Mouse (Mus musculus) brain, embryonic 18.5 days (tissue): Measurements from ENCODE around the gene Gm20388.

Experiments
- DNase-seq: peaks from one replicate; pipeline ENCODE4 v3.0.0-alpha.2; 2012; ENCODE audit warnings: low read depth, low spot score

The Gm20388 gene

GRCm38 (mm10) chr8:121376116-121376950 lies 1465.7 kb downstream of the Gm20388 start:
- no peak for DNase-seq

GRCm38 (mm10) chr8:121377680-121378079 lies 1467.0 kb downstream of the Gm20388 start:
- no peak for DNase-seq

GRCm38 (mm10) chr8:121379387-121379786 lies 1468.7 kb downstream of the Gm20388 start:
- DNase-seq = no peak

GRCm38 (mm10) chr8:121382583-121383241 lies 1472.1 kb downstream of the Gm20388 start:
- DNase-seq = peak; percentile 39

- DNase-seq = no peak
Observed at GRCm38 (mm10) chr8:121385540-121385939, 1474.9 kb downstream of the Gm20388 start.

- DNase-seq = no peak
Observed at GRCm38 (mm10) chr8:121390608-121391007, 1480.0 kb downstream of the Gm20388 start.

GRCm38 (mm10) chr8:121391254-121391653 lies 1480.6 kb downstream of the Gm20388 start:
- DNase-seq = no peak

- no peak for DNase-seq
Observed at GRCm38 (mm10) chr8:121391771-121392170, 1481.1 kb downstream of the Gm20388 start.

GRCm38 (mm10) chr8:121392482-121392881 lies 1481.8 kb downstream of the Gm20388 start:
- DNase-seq = no peak

- no peak for DNase-seq
Observed at GRCm38 (mm10) chr8:121393111-121393510, 1482.5 kb downstream of the Gm20388 start.

GRCm38 (mm10) chr8:121394686-121395085 lies 1484.0 kb downstream of the Gm20388 start:
- no peak for DNase-seq

GRCm38 (mm10) chr8:121395316-121395715 lies 1484.7 kb downstream of the Gm20388 start:
- DNase-seq = no peak

- no peak for DNase-seq
Observed at GRCm38 (mm10) chr8:121396151-121396550, 1485.5 kb downstream of the Gm20388 start.

- no peak for DNase-seq
Observed at GRCm38 (mm10) chr8:121397201-121397698, 1486.6 kb downstream of the Gm20388 start.

GRCm38 (mm10) chr8:121398081-121398480 lies 1487.4 kb downstream of the Gm20388 start:
- no peak for DNase-seq

GRCm38 (mm10) chr8:121398724-121399123 lies 1488.1 kb downstream of the Gm20388 start:
- DNase-seq = no peak

- DNase-seq = no peak
Observed at GRCm38 (mm10) chr8:121399173-121399572, 1488.5 kb downstream of the Gm20388 start.

- DNase-seq = no peak
Observed at GRCm38 (mm10) chr8:121400581-121400980, 1489.9 kb downstream of the Gm20388 start.

- DNase-seq = no peak
Observed at GRCm38 (mm10) chr8:121403821-121404220, 1493.2 kb downstream of the Gm20388 start.

GRCm38 (mm10) chr8:121418081-121418480 lies 1507.4 kb downstream of the Gm20388 start:
- no peak for DNase-seq

- no peak for DNase-seq
Observed at GRCm38 (mm10) chr8:121419551-121419950, 1508.9 kb downstream of the Gm20388 start.

GRCm38 (mm10) chr8:121421009-121421408 lies 1510.4 kb downstream of the Gm20388 start:
- no peak for DNase-seq

- no peak for DNase-seq
Observed at GRCm38 (mm10) chr8:121424080-121424479, 1513.4 kb downstream of the Gm20388 start.
